Mouse (Mus musculus) lung, embryonic 16.5 days (tissue): Measurements from ENCODE around the gene Tmem201. TPM values are rescaled to one million over a fixed set of nuclear protein-coding genes. Genes with fewer than 3 reads are reported as not detected.

ENCODE experiments used
- ATAC-seq: fragments of 200-750 bp; cut with Nextera tagmentation; 2 replicates; pipeline ENCODE4 v1.8.0; 2017; ENCODE audit warnings: low read depth, mild to moderate bottlenecking, moderate library complexity
- H3K27ac ChIP-seq: fragments of 300-500 bp; sonication (generic); 2 replicates; pipeline ENCODE4 v1.5.1; 2014; ENCODE audit warnings: mild to moderate bottlenecking, control low read depth, low read length
- H3K27me3 ChIP-seq: fragments of 300-500 bp; sonication (generic); 2 replicates; pipeline ENCODE4 v1.6.1; 2014; ENCODE audit warnings: low read depth, low read length, mixed read lengths; ENCODE audit not compliant: control insufficient read depth, insufficient read depth
- H3K36me3 ChIP-seq: fragments of 300-500 bp; sonication (generic); 2 replicates; pipeline ENCODE4 v1.6.1; 2014; ENCODE audit warnings: low read length; ENCODE audit not compliant: control insufficient read depth, insufficient read depth
- H3K4me1 ChIP-seq: fragments of 300-500 bp; sonication (generic); replicated peaks from 2 replicates; pipeline ENCODE4 v1.6.1; 2014; ENCODE audit warnings: low read length, mixed read lengths; ENCODE audit not compliant: control insufficient read depth, insufficient read depth
- H3K4me2 ChIP-seq: fragments of 300-500 bp; sonication (generic); 2 replicates; pipeline ENCODE4 v1.6.1; 2014; ENCODE audit warnings: low read depth, low read length, control low read depth
- H3K4me3 ChIP-seq: fragments of 300-500 bp; sonication (generic); 2 replicates; pipeline ENCODE4 v1.5.1; 2014; ENCODE audit warnings: mild to moderate bottlenecking, low read length, control low read depth
- H3K9ac ChIP-seq: fragments of 300-500 bp; sonication (generic); 2 replicates; pipeline ENCODE4 v1.6.1; 2014; ENCODE audit warnings: low read length, control low read depth
- H3K9me3 ChIP-seq: fragments of 300-500 bp; sonication (generic); 2 replicates; pipeline ENCODE4 v1.6.1; 2016; ENCODE audit warnings: low read length; ENCODE audit not compliant: control insufficient read depth
- WGBS: fragments of 180-500 bp; shearing (Covaris S2); extraction: QIAGEN DNeasy Blood & Tissue Kit; methylation state at CpG from one replicate; pipeline ENCODE4 v1.1.7; 2014; 5-methylcytosine and 5-hydroxymethylcytosine counted together
- polyA plus RNA-seq: library from polyadenylated mRNA; unstranded; fragments of >200 nt; fragmentation: Nextera tagmentation; extraction: Ambion mirVana; gene quantifications from 2 replicates; pipeline ENCODE4 v1.2.1, GENCODE M21; 2015

Tmem201 gene
- polyA plus RNA-seq, 1 experiment from 2014 or later = 26.0 TPM

GRCm38 (mm10) chr4:149735624-149736250, 2.1 kb downstream of the Tmem201 start:
- no peak overlapping the region for H3K4me3 ChIP-seq
- H3K27ac ChIP-seq = no peak overlapping the region
- ATAC-seq = no peak
- 63% methylated on average over 5 of the region's 5 CpGs for WGBS
- peaks cover 41% of the 10 kb centered on the region for H3K4me1 ChIP-seq
- peaks cover 1% of the 10 kb centered on the region; the same call in 1 of the 2 replicates for H3K36me3 ChIP-seq
- H3K9ac ChIP-seq = no peak overlapping the region
- no peaks in the 10 kb centered on the region for H3K9me3 ChIP-seq
- no peaks in the 10 kb centered on the region for H3K27me3 ChIP-seq
- no peak overlapping the region for H3K4me2 ChIP-seq

- Histone ChIP-seq H3K9ac (no peak overlapping the region; the same call in 1 of the 2 replicates), H3K36me3 (peaks cover 2% of the 10 kb centered on the region; the same call in 1 of the 2 replicates), H3K4me3 (no peak overlapping the region), H3K9me3 (no peaks in the 10 kb centered on the region), H3K4me1 (peaks cover 41% of the 10 kb centered on the region), H3K27me3 (no peaks in the 10 kb centered on the region), H3K4me2 (no peak overlapping the region), H3K27ac (no peak overlapping the region)
- no peak for ATAC-seq
- 64% methylated on average over 10 of the region's 10 CpGs for WGBS
These were observed 2.9 kb downstream of the Tmem201 start for GRCm38 (mm10) chr4:149734730-149735475.

- Histone ChIP-seq H3K9me3 (no peaks in the 10 kb centered on the region), H3K27ac (no peak overlapping the region), H3K36me3 (peaks cover 6% of the 10 kb centered on the region), H3K4me1 (peaks cover 41% of the 10 kb centered on the region), H3K4me3 (no peak overlapping the region), H3K4me2 (no peak overlapping the region), H3K27me3 (no peaks in the 10 kb centered on the region), H3K9ac (no peak overlapping the region)
- no peak for ATAC-seq
- WGBS = 72% methylated on average over 6 of the region's 6 CpGs
These were observed 3.6 kb downstream of the Tmem201 start for GRCm38 (mm10) chr4:149734246-149734645.

GRCm38 (mm10) chr4:149733748-149734147, 4.1 kb downstream of the Tmem201 start:
- WGBS = 49% methylated on average over 6 of the region's 6 CpGs
- Histone ChIP-seq H3K36me3 (peaks cover 10% of the 10 kb centered on the region), H3K4me2 (no peak overlapping the region), H3K27ac (no peak overlapping the region), H3K27me3 (no peaks in the 10 kb centered on the region), H3K9me3 (no peaks in the 10 kb centered on the region), H3K4me1 (peaks cover 45% of the 10 kb centered on the region), H3K4me3 (no peak overlapping the region), H3K9ac (no peak overlapping the region)
- no peak for ATAC-seq

- Histone ChIP-seq H3K4me3 (no peak overlapping the region), H3K9me3 (no peaks in the 10 kb centered on the region), H3K27me3 (no peaks in the 10 kb centered on the region), H3K27ac (no peak overlapping the region), H3K4me1 (peaks cover 45% of the 10 kb centered on the region), H3K36me3 (peaks cover 15% of the 10 kb centered on the region), H3K9ac (no peak overlapping the region), H3K4me2 (no peak overlapping the region)
- no peak for ATAC-seq
- 56% methylated on average over 10 of the region's 10 CpGs for WGBS
These were observed 5.0 kb downstream of the Tmem201 start for GRCm38 (mm10) chr4:149732800-149733199.

GRCm38 (mm10) chr4:149732313-149732712, 5.5 kb downstream of the Tmem201 start:
- Histone ChIP-seq H3K4me3 (no peak overlapping the region), H3K4me2 (no peak overlapping the region), H3K9me3 (no peaks in the 10 kb centered on the region), H3K27ac (no peak overlapping the region), H3K27me3 (no peaks in the 10 kb centered on the region), H3K9ac (no peak overlapping the region), H3K4me1 (peaks cover 45% of the 10 kb centered on the region), H3K36me3 (peaks cover 19% of the 10 kb centered on the region)
- 85% methylated on average over 3 of the region's 3 CpGs for WGBS
- ATAC-seq = no peak

GRCm38 (mm10) chr4:149730827-149731226, 7.0 kb downstream of the Tmem201 start:
- H3K4me3 ChIP-seq = no peak overlapping the region
- no peak for ATAC-seq

GRCm38 (mm10) chr4:149728810-149729209, 9.0 kb downstream of the Tmem201 start:
- H3K36me3 ChIP-seq = peaks cover 41% of the 10 kb centered on the region
- peaks cover 14% of the 10 kb centered on the region for H3K4me1 ChIP-seq
- WGBS = 73% methylated on average over 8 of the region's 8 CpGs
- no peak overlapping the region for H3K4me3 ChIP-seq
- ATAC-seq = no peak
- no peak overlapping the region for H3K27ac ChIP-seq
- H3K4me2 ChIP-seq = no peak overlapping the region
- H3K9ac ChIP-seq = no peak overlapping the region
- H3K9me3 ChIP-seq = no peaks in the 10 kb centered on the region
- H3K27me3 ChIP-seq = no peaks in the 10 kb centered on the region

More at GRCm38 (mm10) chr4:149730827-149731226, 7.0 kb downstream of the Tmem201 start:
- 46% methylated on average over 7 of the region's 7 CpGs for WGBS
- Histone ChIP-seq H3K27me3 (no peaks in the 10 kb centered on the region), H3K9ac (no peak overlapping the region), H3K36me3 (peaks cover 29% of the 10 kb centered on the region), H3K27ac (no peak overlapping the region), H3K4me1 (peaks cover 31% of the 10 kb centered on the region), H3K4me2 (no peak overlapping the region), H3K9me3 (no peaks in the 10 kb centered on the region)

GRCm38 (mm10) chr4:149727636-149728035, 10.2 kb downstream of the Tmem201 start:
- no peaks in the 10 kb centered on the region for H3K9me3 ChIP-seq
- H3K27me3 ChIP-seq = no peaks in the 10 kb centered on the region
- H3K36me3 ChIP-seq = peaks cover 41% of the 10 kb centered on the region
- H3K9ac ChIP-seq = no peak overlapping the region
- H3K27ac ChIP-seq = no peak overlapping the region
- H3K4me1 ChIP-seq = peaks cover 6% of the 10 kb centered on the region
- no peak for ATAC-seq
- WGBS = 90% methylated on average over 5 of the region's 5 CpGs
- H3K4me2 ChIP-seq = no peak overlapping the region
- no peak overlapping the region for H3K4me3 ChIP-seq
